Mouse (Mus musculus) NIH3T3 (cell line): ENCODE data around the gene Slc5a7.

Source experiments
- DNase-seq: peaks from one replicate; pipeline ENCODE4 v3.0.0-alpha.2; 2012; ENCODE audit warnings: low read depth

Slc5a7 gene

GRCm38 (mm10) chr17:54298934-54299333 lies at the start of gene Slc5a7:
TSS of gene Slc5a7 (minus strand) at chr17:54299034.
- no peak for DNase-seq

DNA sequence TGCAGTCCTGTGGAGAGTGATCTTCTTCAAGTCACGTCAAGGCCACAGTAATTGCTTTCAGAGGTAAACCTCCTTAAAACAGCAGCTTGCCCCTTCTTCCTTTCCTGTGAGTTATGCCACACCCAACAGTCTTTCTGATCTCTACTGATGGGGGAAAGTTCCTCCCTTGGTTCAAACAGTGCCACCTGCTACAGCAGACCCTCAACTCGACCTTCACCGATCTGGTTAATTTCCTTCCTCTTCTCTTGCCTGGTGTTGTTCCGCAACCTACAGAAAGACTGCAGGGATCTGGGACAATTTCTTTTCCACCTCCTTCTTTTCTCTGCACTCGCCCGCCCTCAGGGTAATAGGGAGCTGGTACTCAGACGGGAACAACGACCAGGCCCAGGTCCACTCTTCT lies 48.8 kb upstream of the Slc5a7 start:
- DNase-seq: no peak

DNA sequence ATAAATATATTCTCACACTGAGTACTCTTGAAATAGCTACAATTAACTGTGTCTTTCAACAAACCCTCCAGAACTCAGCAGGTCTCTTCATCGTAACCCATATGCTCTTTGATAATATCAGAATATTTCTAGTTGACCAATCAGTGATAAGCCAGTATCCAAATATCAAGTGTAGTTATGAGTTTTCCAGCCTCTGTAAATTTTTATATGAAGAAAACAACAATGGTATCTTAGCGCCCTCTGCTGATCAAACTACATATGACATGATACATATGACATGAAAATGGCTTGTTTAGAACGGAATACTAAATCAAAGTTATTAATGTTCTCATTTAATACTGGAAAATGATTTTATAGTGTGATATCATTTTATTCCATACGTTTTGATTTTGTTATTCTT lies 44.6 kb upstream of the Slc5a7 start:
- peak; percentile 77 for DNase-seq

GRCm38 (mm10) chr17:54298232-54298924 lies 456 bp downstream of the Slc5a7 start:
- no peak for DNase-seq

- DNase-seq: no peak
These were observed 48.1 kb downstream of the Slc5a7 start for GRCm38 (mm10) chr17:54250783-54251182.

- DNase-seq: no peak
These were observed 55.1 kb downstream of the Slc5a7 start for GRCm38 (mm10) chr17:54243650-54244300.

GRCm38 (mm10) chr17:54239435-54239834 lies 59.4 kb downstream of the Slc5a7 start:
- no peak for DNase-seq
